Mouse (Mus musculus) heart, embryonic 14.5 days (tissue): ENCODE measurements around the gene Enpp7. TPM values are rescaled to one million over a fixed set of nuclear protein-coding genes. Genes with fewer than 3 reads are reported as not detected.

Source experiments
- ATAC-seq: fragments of 200-750 bp; cut with Nextera tagmentation; 2 replicates; pipeline ENCODE4 v1.8.0; 2017; ENCODE audit warnings: low read depth, moderate TSS enrichment; ENCODE audit not compliant: insufficient number of reproducible peaks, insufficient read depth, low FRiP score
- H3K27ac ChIP-seq, 2 experiments: fragments of 200-500 bp in 1 of 2; fragments of 300-500 bp in 1 of 2; sonication (generic) in 1 of 2; replicated peaks in 1 of 2; 2 replicates each; pipeline ENCODE4 v1.5.1; 2012 to 2014; ENCODE audit warnings: low read depth in 2 of 2, low read length in 2 of 2, control low read depth in 1 of 2, mild to moderate bottlenecking in 1 of 2, mixed read lengths in 1 of 2; ENCODE audit not compliant: control insufficient read depth in 1 of 2, insufficient read depth in 1 of 2
- H3K27me3 ChIP-seq: fragments of 300-500 bp; sonication (generic); 2 replicates; pipeline ENCODE4 v1.6.1; 2014; ENCODE audit warnings: mild to moderate bottlenecking, low read length, control low read depth; ENCODE audit not compliant: control insufficient read depth, insufficient read depth
- H3K36me3 ChIP-seq: fragments of 300-500 bp; sonication (generic); 2 replicates; pipeline ENCODE4 v1.6.1; 2014; ENCODE audit warnings: mild to moderate bottlenecking, control low read depth, low read length, mixed read lengths; ENCODE audit not compliant: control insufficient read depth, insufficient read depth
- H3K4me1 ChIP-seq, 2 experiments: fragments of 200-500 bp in 1 of 2; fragments of 300-500 bp in 1 of 2; sonication (generic) in 1 of 2; 2 replicates each; pipeline ENCODE4 v1.6.1; 2012 to 2014; ENCODE audit warnings: low read length in 2 of 2, control low read depth in 1 of 2, mixed read lengths in 1 of 2; ENCODE audit not compliant: control insufficient read depth in 2 of 2, insufficient read depth in 2 of 2
- H3K4me2 ChIP-seq: fragments of 300-500 bp; sonication (generic); 2 replicates; pipeline ENCODE4 v1.6.1; 2014; ENCODE audit warnings: mild to moderate bottlenecking, low read length
- H3K4me3 ChIP-seq, 2 experiments: fragments of 200-500 bp in 1 of 2; fragments of 300-500 bp in 1 of 2; sonication (generic) in 1 of 2; 2 replicates each; pipeline ENCODE4 v1.5.1; 2012 to 2014; ENCODE audit warnings: low read length in 2 of 2, mild to moderate bottlenecking in 2 of 2, control low read depth in 1 of 2, low read depth in 1 of 2, moderate library complexity in 1 of 2; ENCODE audit not compliant: control insufficient read depth in 1 of 2, insufficient read depth in 1 of 2
- H3K9ac ChIP-seq: fragments of 300-500 bp; sonication (generic); 2 replicates; pipeline ENCODE4 v1.6.1; 2014; ENCODE audit warnings: mild to moderate bottlenecking, low read length
- H3K9me3 ChIP-seq: fragments of 300-500 bp; sonication (generic); 2 replicates; pipeline ENCODE4 v1.6.1; 2016; ENCODE audit warnings: low read length, control low read depth; ENCODE audit not compliant: control insufficient read depth
- WGBS: fragments of 180-500 bp; shearing (Covaris S2); extraction: QIAGEN DNeasy Blood & Tissue Kit; methylation state at CpG from one replicate; pipeline ENCODE4 v1.1.7; 2014; 5-methylcytosine and 5-hydroxymethylcytosine counted together
- polyA plus RNA-seq: library from polyadenylated mRNA; unstranded; fragments of >200 nt; fragmentation: Nextera tagmentation; extraction: Ambion mirVana; gene quantifications from 2 replicates; pipeline ENCODE4 v1.2.1, GENCODE M21; 2014

The Enpp7 gene
- polyA plus RNA-seq, 1 experiment from 2014 or later = not detected

DNA sequence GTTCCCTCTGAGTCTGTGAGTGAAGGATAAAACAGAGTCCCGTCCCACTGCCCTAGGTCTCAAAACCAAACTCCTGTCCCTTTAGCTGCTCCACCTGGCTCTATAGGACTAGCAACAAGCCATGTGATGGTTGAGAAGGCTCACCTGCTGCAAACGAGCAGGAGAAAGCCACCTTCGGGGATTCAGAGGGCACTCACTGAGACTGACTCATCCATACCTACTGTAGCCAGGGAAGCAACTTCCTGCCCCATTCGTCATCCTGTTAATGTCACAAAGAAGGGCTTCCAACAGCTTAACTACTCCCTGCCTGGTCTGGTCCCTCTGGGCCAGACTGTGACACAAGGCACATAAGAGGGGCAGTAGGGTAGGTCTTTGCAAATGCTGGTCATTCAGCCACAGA is 25.5 kb upstream of the Enpp7 start:
- peaks cover 10% of the 10 kb centered on the region for H3K27me3 ChIP-seq
- ATAC-seq = no peak
- no peak overlapping the region for H3K4me3 ChIP-seq
- no peak overlapping the region for H3K4me2 ChIP-seq
- 50% methylated on average over 4 of the region's 4 CpGs for WGBS
- no peak overlapping the region for H3K9ac ChIP-seq
- H3K4me1 ChIP-seq = peaks cover 8 to 9% of the 10 kb centered on the region in 2 experiments
- no peak overlapping the region for H3K27ac ChIP-seq
- H3K36me3 ChIP-seq = no peaks in the 10 kb centered on the region
- no peaks in the 10 kb centered on the region for H3K9me3 ChIP-seq

DNA sequence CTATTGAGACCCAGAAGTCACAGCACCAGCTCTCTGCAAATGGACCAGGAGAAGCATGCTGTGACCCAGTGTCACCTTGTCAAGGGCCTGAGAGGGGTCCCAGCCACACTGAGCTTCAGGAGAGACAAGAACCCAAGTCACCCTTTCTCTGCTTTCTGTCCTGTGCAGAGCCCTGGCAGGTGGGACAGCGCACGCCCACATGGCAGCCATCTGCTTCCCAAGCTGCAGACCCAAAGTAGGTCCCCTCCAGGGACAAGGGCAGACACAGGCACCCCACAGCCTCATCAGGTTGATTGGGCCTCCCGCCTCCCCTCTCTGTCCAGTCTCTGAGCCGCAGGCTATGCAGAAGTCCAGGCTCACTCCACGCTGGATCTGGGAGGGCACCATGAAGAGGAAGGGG is 24.1 kb upstream of the Enpp7 start:
- ATAC-seq = no peak
- Histone ChIP-seq H3K4me1 (no peaks in the 10 kb centered on the region), H3K9ac (no peak overlapping the region), H3K27ac (no peak overlapping the region), H3K27me3 (peaks cover 19% of the 10 kb centered on the region), H3K4me2 (no peak overlapping the region), H3K4me3 (no peak overlapping the region), H3K36me3 (no peaks in the 10 kb centered on the region), H3K9me3 (no peaks in the 10 kb centered on the region)
- WGBS = 89% methylated on average over 5 of the region's 5 CpGs

GRCm38 (mm10) chr11:118965078-118965477 is 22.9 kb upstream of the Enpp7 start:
- Histone ChIP-seq H3K27ac (no peak overlapping the region), H3K9me3 (no peaks in the 10 kb centered on the region), H3K4me3 (no peak overlapping the region), H3K27me3 (peaks cover 16% of the 10 kb centered on the region), H3K9ac (no peak overlapping the region), H3K4me1 (no peaks in the 10 kb centered on the region), H3K4me2 (no peak overlapping the region), H3K36me3 (no peaks in the 10 kb centered on the region)
- WGBS = 63% methylated on average over 7 of the region's 7 CpGs
- ATAC-seq = no peak

DNA sequence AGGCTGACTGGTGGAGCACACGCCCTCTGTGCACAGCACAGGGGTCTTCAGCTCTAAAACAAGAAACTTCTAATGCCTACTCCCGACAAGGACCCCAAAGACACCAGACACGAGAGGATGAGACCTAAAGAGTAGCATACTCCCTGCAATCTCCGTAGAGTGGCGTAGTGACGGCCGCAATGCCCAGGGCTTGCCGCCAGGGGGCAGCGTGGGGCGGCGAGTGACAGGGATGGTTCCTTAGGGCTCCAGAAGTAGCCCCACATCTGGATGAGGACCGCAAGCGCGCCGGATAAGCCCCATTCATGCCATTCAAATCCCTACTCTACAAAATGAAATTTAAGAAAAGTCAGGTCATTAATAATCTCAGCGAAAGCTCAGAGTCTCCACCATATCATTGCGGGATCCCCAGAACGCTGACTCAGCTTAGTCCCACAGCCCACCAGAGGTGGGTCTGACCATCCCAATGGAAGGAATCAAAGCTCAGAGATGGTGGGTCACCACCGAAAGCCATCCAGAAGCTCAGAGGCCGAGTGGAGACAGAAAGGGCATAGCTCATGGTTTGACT is 16.4 kb upstream of the Enpp7 start:
- no peak overlapping the region for H3K4me2 ChIP-seq
- H3K4me1 ChIP-seq = 0 out of 4 replicates have a peak, but pooled peaks cover 0 to 4% of the 10 kb centered on the region in 2 experiments
- no peaks in the 10 kb centered on the region for H3K9me3 ChIP-seq
- ATAC-seq = no peak
- H3K4me3 ChIP-seq = no peak overlapping the region
- no peaks in the 10 kb centered on the region for H3K36me3 ChIP-seq
- 37% methylated on average over 20 of the region's 20 CpGs for WGBS
- peaks cover 48% of the 10 kb centered on the region for H3K27me3 ChIP-seq
- no peak overlapping the region for H3K9ac ChIP-seq
- no peak overlapping the region for H3K27ac ChIP-seq

DNA sequence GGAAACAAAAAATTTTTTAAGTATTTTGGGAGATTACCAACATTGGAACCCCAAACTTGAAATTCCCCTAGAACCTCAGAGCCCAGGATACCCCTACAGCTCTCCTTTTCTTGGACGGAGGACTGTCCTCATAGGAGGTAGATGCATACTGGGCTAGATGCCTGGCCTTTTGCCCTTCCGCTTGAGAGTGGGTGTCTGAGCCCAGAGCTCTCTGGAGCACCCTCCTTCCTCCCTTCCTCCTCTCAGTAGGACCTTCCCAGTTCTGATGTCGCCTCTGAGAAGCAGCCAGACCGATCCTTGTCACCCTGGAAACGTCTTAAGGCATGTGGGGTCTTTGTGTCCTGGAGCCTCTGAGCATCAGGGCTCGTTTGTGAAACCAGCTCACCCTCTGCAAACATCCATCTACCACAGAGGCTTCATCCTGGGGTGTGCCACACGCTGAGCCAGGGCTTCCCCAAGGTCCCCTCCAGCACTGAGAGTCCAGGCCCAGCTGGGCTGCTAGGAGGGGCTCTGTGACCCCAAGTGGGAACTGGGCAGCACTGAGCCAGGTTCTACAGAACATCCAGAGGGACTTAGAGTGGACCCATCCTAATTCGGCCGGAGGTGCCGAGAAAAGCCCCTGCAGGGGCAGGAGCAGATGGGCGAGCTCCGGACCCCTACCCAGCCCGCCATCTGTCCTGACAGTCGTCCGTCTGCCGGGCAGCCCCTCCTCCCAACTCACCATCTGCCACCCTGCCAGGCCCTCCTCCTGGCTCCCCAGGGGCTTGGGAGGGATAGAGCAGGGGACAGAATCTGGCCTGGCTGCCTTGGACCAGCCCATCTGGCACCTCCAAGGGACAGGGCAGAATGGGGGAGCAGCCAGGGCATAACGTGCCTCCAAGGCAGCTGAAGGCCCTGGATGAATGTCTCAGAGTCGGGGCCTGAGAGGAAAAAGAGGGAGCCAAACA is 15.3 kb upstream of the Enpp7 start:
- Histone ChIP-seq H3K27ac (no peak overlapping the region), H3K4me3 (no peak overlapping the region), H3K36me3 (no peaks in the 10 kb centered on the region), H3K9ac (no peak overlapping the region), H3K27me3 (peaks cover 48% of the 10 kb centered on the region), H3K4me2 (no peak overlapping the region), H3K4me1 (0 out of 4 replicates have a peak, but pooled peaks cover 0 to 4% of the 10 kb centered on the region in 2 experiments), H3K9me3 (no peaks in the 10 kb centered on the region)
- WGBS = 32% methylated on average over 18 of the region's 18 CpGs
- no peak for ATAC-seq

DNA sequence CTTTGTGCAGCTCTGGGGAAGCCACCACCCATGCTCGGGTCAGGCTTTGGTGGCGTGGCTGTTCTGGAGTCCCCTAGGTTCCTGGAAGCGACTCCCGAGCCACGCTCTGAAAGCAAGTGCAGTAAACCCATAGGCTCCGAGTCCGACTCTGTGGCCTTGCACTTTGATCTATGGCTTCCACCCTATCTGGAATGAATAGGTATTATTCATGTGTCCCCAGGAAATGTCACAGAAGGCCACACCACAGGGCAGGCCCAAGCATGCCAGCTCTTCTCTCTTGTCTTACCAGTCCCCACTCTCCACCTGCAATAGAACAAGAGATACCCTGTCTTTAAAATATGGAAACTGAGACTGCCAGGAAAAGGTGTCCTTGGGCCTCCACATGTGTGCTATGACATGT is 13.6 kb upstream of the Enpp7 start:
- Histone ChIP-seq H3K4me1 (0 out of 4 replicates have a peak, but pooled peaks cover 0 to 4% of the 10 kb centered on the region in 2 experiments), H3K27me3 (peaks cover 52% of the 10 kb centered on the region), H3K36me3 (no peaks in the 10 kb centered on the region), H3K4me2 (no peak overlapping the region), H3K4me3 (no peak overlapping the region), H3K9ac (no peak overlapping the region), H3K9me3 (no peaks in the 10 kb centered on the region), H3K27ac (no peak overlapping the region)
- no peak for ATAC-seq
- WGBS = 75% methylated on average over 7 of the region's 7 CpGs

DNA sequence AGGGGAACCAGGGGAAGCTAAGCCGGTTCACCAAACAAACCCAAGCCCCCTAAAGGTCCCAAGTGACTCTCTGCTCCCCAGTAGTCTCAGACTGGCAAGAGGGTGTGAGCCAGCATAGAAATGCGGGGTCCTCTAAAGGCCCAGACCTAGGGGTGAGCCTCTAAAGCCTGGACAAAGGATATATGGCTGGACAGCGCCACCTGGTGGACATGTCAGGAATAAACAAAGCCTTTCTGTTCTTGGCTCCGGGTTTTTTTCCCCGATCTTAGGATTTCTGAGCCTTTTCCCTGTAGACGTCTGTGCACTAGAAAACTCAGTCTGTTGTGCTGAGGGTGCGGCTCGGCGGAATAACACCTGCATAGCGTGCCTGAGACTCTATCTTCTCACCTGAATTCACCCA is 12.6 kb upstream of the Enpp7 start:
- Histone ChIP-seq H3K4me2 (peak overlapping the region; percentile 49), H3K4me3 (no peak overlapping the region), H3K27me3 (peaks cover 56% of the 10 kb centered on the region), H3K27ac (no peak overlapping the region), H3K36me3 (no peaks in the 10 kb centered on the region), H3K9ac (no peak overlapping the region), H3K9me3 (no peaks in the 10 kb centered on the region), H3K4me1 (0 out of 4 replicates have a peak, but pooled peaks cover 0 to 4% of the 10 kb centered on the region in 2 experiments)
- ATAC-seq = no peak
- 1% methylated on average over 10 of the region's 10 CpGs for WGBS
